Mouse (Mus musculus) testis, adult 2 months (tissue): ENCODE data around the gene Rab12. TPM values are rescaled to one million over a fixed set of nuclear protein-coding genes. Genes with fewer than 3 reads are reported as not detected.
A peak's percentile ranks its signal among the peaks of the same experiment; 100 is the strongest.

Experiments used
- H3K27ac ChIP-seq: fragments of 200-500 bp; 2 replicates; pipeline ENCODE4 v1.5.1; 2012; ENCODE audit warnings: low read depth, low read length; ENCODE audit not compliant: control insufficient read depth, insufficient read depth
- H3K27me3 ChIP-seq: fragments of 200-500 bp; 2 replicates; pipeline ENCODE4 v1.6.1; 2012; ENCODE audit warnings: mild to moderate bottlenecking, low read length, moderate library complexity; ENCODE audit not compliant: control insufficient read depth, insufficient read depth
- H3K36me3 ChIP-seq: fragments of 200-500 bp; 2 replicates; pipeline ENCODE4 v1.6.1; 2012; ENCODE audit warnings: mild to moderate bottlenecking, low read length; ENCODE audit not compliant: control insufficient read depth, insufficient read depth
- H3K4me1 ChIP-seq: fragments of 200-500 bp; 2 replicates; pipeline ENCODE4 v1.6.1; 2012; ENCODE audit warnings: low read length; ENCODE audit not compliant: control insufficient read depth, insufficient read depth
- H3K4me3 ChIP-seq: fragments of 200-500 bp; 2 replicates; pipeline ENCODE4 v1.5.1; 2012; ENCODE audit warnings: low read depth, mild to moderate bottlenecking, low read length, moderate library complexity, mixed read lengths; ENCODE audit not compliant: control insufficient read depth
- CTCF ChIP-seq: fragments of 200-500 bp; IDR thresholded peaks from 2 replicates; pipeline ENCODE4 v1.5.1; 2012; ENCODE audit warnings: low read depth, mild to moderate bottlenecking, inconsistent platforms, low read length, moderate library complexity; ENCODE audit not compliant: control insufficient read depth, insufficient read depth, insufficient replicate concordance
- POLR2A ChIP-seq: fragments of 200-500 bp; IDR thresholded peaks from 2 replicates; pipeline ENCODE4 v1.6.1; 2012; ENCODE audit warnings: low read depth, mild to moderate bottlenecking, inconsistent platforms, low read length, moderate library complexity; ENCODE audit not compliant: control insufficient read depth
- polyA plus RNA-seq: library from polyadenylated mRNA; depleted of rRNA; stranded (reverse); fragments of >200 nt; gene quantifications from 2 replicates; pipeline ENCODE4 v1.2.3, GENCODE M21; 2012

Gene Rab12
- polyA plus RNA-seq, 1 experiment, result 11.3 TPM

DNA sequence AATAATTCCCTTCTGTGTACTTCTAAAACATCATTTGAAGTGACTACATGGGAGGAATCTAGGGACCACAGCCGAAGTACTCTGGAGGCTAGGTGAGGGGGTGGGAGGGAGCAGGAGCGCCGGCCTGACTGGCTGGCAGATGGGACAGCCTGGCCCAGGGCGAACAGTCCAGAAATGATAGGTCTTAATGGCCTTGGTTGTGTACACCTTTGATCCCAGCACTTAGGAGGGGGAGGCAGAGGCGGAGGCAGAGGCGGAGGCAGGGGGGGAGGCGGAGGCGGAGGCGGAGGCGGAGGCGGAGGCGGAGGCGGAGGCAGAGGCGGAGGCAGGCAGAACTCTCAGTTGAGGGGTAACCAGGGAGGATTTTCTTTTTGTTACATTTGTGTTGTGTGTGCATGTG lies 20.9 kb downstream of the Rab12 start:
- Histone ChIP-seq H3K27me3 (no peaks in the 10 kb centered on the region), H3K4me3 (no peak overlapping the region), H3K36me3 (no peaks in the 10 kb centered on the region), H3K27ac (no peak overlapping the region), H3K4me1 (no peaks in the 10 kb centered on the region)
- TF ChIP-seq CTCF, result no peak
- TF ChIP-seq POLR2A, result no peak

DNA sequence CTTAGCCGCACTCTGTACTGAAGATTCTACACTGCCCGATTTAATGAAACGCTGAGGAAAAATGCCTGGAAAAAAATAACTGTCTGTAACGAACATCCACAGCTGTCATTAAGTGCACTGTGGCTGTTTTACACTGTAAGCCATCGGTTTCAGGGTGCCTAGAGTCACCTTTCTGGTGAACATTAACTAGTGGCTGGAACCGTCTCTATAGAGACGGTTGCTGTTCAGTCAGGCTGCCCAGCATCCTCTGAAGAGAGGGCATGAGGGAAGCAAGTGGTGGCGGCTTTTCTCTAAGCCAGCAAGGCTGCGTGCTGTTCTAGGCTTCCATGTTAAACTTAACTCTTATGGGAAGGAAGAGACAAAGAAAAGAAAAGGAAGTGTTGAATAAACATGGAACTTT lies 22.9 kb downstream of the Rab12 start:
- Histone ChIP-seq H3K4me3 (no peak overlapping the region), H3K27ac (no peak overlapping the region), H3K4me1 (no peaks in the 10 kb centered on the region; the same call in 1 of the 2 replicates), H3K27me3 (no peaks in the 10 kb centered on the region), H3K36me3 (no peaks in the 10 kb centered on the region)
- TF ChIP-seq POLR2A (no peak), CTCF (no peak)

DNA sequence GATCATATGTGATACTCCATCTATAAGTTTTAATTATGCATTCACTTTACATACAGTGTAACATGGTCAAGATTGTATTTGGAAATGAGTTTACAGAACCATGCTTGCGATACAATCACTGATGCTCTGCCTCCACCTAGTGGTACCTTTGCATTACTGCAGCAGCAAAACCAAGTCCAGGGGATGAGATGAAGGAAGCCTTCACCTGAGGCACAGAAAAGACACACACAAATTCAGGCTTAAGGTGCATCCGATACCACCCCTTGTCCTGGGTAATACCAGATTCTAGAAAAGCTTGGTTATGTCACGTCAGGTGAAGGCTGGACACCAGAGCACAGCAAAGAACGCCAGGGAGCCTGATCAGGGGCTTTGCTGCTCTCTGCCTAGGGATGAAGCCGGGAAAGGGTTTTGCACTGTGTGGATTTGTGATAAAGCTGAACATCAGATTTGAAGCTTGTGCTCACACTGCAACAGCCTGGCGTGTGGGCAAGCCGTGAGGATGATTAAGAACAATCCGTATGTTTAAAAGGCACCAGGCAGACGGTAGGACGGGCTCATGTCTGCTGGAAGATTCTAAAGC lies 29.4 kb downstream of the Rab12 start:
- Histone ChIP-seq H3K4me3 (no peak overlapping the region), H3K36me3 (no peaks in the 10 kb centered on the region), H3K27me3 (no peaks in the 10 kb centered on the region), H3K27ac (no peak overlapping the region), H3K4me1 (peaks cover 2% of the 10 kb centered on the region)
- no peak; the same call in 1 of the 2 replicates for TF ChIP-seq CTCF
- no peak for TF ChIP-seq POLR2A

DNA sequence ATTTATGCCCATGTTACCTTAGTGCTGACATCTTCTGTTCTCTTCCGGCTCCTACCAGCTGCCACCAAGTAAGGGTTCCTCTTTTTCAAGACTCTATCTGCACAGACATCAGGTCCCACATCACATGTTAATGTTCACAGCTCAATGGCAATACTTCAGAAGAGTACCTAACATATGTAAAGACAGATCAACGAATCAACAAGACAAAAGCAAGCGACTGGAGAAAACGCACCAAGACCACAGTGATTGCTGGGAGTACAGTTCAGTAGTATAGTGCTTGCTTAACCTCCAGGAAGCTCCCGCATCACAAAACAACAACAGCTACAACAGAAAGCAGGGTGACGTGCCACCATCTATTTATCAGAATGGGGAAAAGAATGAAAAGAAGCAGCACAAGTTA lies 33.0 kb downstream of the Rab12 start:
- TF ChIP-seq CTCF (no peak), POLR2A (no peak)
- Histone ChIP-seq H3K36me3 (no peaks in the 10 kb centered on the region), H3K27ac (no peak overlapping the region), H3K4me1 (peaks cover 2% of the 10 kb centered on the region; the same call in 1 of the 2 replicates), H3K4me3 (no peak overlapping the region), H3K27me3 (no peaks in the 10 kb centered on the region)

DNA sequence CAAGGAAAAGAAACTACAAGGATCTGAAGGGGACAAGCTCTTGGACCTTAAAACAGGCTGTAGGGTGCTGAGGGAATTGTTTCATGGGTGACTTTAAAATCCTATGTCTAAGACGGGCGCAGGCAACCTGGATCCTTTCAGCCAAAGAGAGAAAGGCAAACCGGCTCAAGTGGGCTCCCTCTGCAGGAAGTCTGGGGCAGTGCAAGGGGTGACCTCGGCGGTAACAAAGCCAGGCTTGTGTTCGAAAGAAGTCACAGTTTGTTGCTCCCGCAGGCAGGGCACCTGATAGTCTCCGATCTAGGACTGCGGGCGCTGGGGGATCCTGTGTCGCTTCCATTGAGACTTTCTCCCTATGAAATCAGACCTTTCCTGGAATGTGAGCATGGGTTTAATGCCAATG lies 33.8 kb downstream of the Rab12 start:
- Histone ChIP-seq H3K27me3 (no peaks in the 10 kb centered on the region), H3K4me3 (no peak overlapping the region), H3K36me3 (no peaks in the 10 kb centered on the region), H3K4me1 (peaks cover 2% of the 10 kb centered on the region; the same call in 1 of the 2 replicates), H3K27ac (no peak overlapping the region)
- TF ChIP-seq CTCF (peak; percentile 88), POLR2A (no peak)

DNA sequence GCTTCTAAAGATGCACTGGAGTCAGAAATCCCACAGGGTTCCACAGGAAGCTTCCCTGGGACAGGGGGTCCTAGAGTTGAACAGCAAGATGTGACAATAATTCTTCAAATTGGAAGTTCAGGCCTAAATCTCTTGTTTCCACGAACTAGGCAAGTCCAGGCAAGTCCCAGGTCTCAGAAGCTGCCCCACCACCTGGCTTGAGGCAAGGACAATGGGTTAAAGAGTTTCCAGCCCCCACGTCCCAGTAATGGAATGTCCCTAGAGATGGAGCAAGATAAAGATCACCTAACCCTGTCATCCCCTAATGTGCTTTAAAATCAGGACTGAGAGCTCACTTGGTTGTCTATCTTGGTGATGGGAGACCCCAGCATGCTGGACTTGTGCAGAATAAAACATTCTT lies 34.6 kb downstream of the Rab12 start:
- peaks cover 2% of the 10 kb centered on the region; the same call in 1 of the 2 replicates for H3K4me1 ChIP-seq
- no peak overlapping the region for H3K27ac ChIP-seq
- no peak overlapping the region for H3K4me3 ChIP-seq
- no peaks in the 10 kb centered on the region for H3K36me3 ChIP-seq
- no peaks in the 10 kb centered on the region for H3K27me3 ChIP-seq
- TF ChIP-seq POLR2A, result no peak
- TF ChIP-seq CTCF, result no peak

DNA sequence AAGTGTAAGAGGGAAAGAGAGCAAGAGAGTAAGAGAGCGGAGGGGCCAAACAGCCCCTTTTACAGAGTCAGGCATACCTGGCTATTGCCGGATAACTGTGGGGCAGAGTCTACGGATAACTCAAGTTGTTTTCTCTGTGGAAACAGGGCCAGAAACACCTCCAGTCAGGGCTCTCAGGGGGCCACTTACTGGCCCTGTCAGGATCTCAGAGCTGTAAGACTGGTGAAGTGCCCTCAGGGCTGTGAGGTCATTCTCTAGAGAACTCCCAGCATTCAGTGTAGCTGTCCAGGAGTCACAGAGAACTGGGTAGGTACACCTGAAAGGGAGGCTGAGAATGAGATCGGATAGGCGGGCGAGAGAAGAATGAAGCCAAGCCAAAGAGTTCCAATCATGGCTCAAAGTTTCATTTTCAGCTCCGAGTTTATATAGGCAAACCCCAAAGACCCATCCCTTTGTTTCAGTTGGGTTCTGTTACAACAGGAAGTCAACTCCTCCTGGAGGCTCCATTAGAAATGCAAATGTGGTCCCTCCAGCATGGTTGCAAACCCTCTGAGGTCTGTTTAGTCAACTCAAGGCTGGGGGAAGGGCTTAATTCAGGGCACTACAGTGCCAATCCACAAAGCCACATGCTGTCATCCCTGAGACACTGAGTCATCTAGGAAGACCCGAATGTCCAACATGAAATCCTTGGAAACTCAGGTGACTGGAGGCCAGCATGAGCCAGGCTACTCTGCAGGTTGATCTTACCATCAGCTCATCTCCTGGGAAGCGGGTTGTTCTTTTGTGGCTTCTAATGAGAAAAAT lies 35.7 kb downstream of the Rab12 start:
- Histone ChIP-seq H3K4me3 (no peak overlapping the region), H3K4me1 (peaks cover 2% of the 10 kb centered on the region; the same call in 1 of the 2 replicates), H3K36me3 (no peaks in the 10 kb centered on the region), H3K27me3 (no peaks in the 10 kb centered on the region), H3K27ac (no peak overlapping the region)
- TF ChIP-seq POLR2A (no peak), CTCF (no peak)
